Mouse (Mus musculus) G1E (cell line): ENCODE data around the gene Aplf. TPM values are rescaled to one million over a fixed set of nuclear protein-coding genes. Genes with fewer than 3 reads are reported as not detected.

Source experiments
- ATAC-seq: 2 replicates; pipeline ENCODE4 v1.8.0; 2016; ENCODE audit warnings: mild to moderate bottlenecking; ENCODE audit not compliant: insufficient number of reproducible peaks, poor library complexity, low FRiP score, severe bottlenecking; ENCODE audit errors: extremely low read depth
- DNase-seq: peaks from one replicate; pipeline ENCODE4 v3.0.0; 2012; ENCODE audit warnings: low spot score
- H3K27me3 ChIP-seq: 2 replicates; pipeline ENCODE4 v1.6.1; 2012; ENCODE audit warnings: mild to moderate bottlenecking, low read length, inconsistent platforms; ENCODE audit not compliant: insufficient read depth
- H3K36me3 ChIP-seq: replicated peaks from 2 replicates; pipeline ENCODE3; 2012; ENCODE audit warnings: mild to moderate bottlenecking, inconsistent platforms
- H3K4me1 ChIP-seq: 2 replicates; pipeline ENCODE4 v1.6.1; 2012; ENCODE audit warnings: low read depth, low read length, inconsistent platforms, mixed read lengths; ENCODE audit not compliant: insufficient read depth
- H3K4me3 ChIP-seq: 2 replicates; pipeline ENCODE4 v1.5.1; 2012; ENCODE audit warnings: low read depth, mild to moderate bottlenecking, inconsistent platforms, low read length, moderate library complexity, mixed read lengths
- H3K9me3 ChIP-seq: replicated peaks from 2 replicates; pipeline ENCODE4 v1.6.1; 2012; ENCODE audit warnings: inconsistent platforms
- CTCF ChIP-seq: IDR thresholded peaks from 2 replicates; pipeline ENCODE4 v1.5.1; 2012; ENCODE audit warnings: low read depth, low read length, inconsistent platforms, mixed read lengths
- GATA1 ChIP-seq: IDR thresholded peaks from 2 replicates; pipeline ENCODE4 v1.6.1; 2012; ENCODE audit warnings: borderline replicate concordance, low read length, inconsistent platforms, mixed read lengths
- GATA2 ChIP-seq: IDR thresholded peaks from 2 replicates; pipeline ENCODE4 v1.6.1; 2012; ENCODE audit warnings: low read depth, low read length, inconsistent platforms, borderline replicate concordance
- POLR2AphosphoS5 ChIP-seq: IDR thresholded peaks from 2 replicates; pipeline ENCODE4 v1.6.1; 2012; ENCODE audit warnings: low read depth, low read length, inconsistent platforms; ENCODE audit not compliant: insufficient replicate concordance
- TAL1 ChIP-seq: conservative IDR thresholded peaks from 2 replicates; pipeline ENCODE4 v1.6.1; 2012; ENCODE audit warnings: low read depth, low read length, inconsistent platforms, mixed read lengths
- polyA plus RNA-seq: library from polyadenylated mRNA; stranded (reverse); fragments of >175 nt; gene quantifications from 2 replicates; pipeline ENCODE4 v1.2.3, GENCODE M21; 2012
- total RNA-seq, 2 experiments: library from RNA; stranded (forward) in 1 of 2; stranded (reverse) in 1 of 2; fragments of 200-1000 nt in 1 of 2; fragments of >200 nt in 1 of 2; fragmentation: Nextera tagmentation in 1 of 2; gene quantifications; 2 replicates each; pipeline ENCODE4 v1.2.3; 2014 to 2017

Aplf gene
- total and polyA plus RNA-seq, 3 experiments = 23.0 to 111 (median 81.7) TPM

DNA sequence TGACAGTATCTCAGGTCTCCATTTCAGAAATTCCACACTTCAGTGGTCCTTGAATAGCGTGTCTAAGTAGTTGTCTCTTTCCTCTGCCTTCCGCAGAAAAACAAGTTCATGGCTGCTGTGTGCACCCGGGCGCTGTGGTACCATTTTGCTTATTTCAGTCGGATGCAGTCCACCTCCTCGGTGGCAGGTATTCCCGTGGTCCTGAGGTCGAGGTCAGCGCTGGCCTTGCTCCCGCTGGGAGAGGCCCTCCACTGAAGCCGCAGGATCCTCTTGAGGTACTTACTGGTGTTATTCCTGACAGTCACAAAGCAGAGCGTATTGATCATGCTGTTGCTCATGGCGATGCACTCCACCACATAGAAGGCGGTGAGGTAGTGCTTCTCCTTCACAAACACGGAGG, 90.9 kb downstream of the Aplf start:
- H3K4me1 ChIP-seq = peaks cover 48% of the 10 kb centered on the region
- DNase-seq (no peak), ATAC-seq (no peak)
- no peak for TF ChIP-seq GATA2
- TF ChIP-seq POLR2AphosphoS5 = no peak
- no peak for TF ChIP-seq TAL1
- TF ChIP-seq CTCF = no peak
- no peak for TF ChIP-seq GATA1
- no peak overlapping the region for H3K4me3 ChIP-seq
- peaks cover 32% of the 10 kb centered on the region for H3K27me3 ChIP-seq
- no peaks in the 10 kb centered on the region for H3K9me3 ChIP-seq
- H3K36me3 ChIP-seq = peaks cover 16% of the 10 kb centered on the region

Other genes with a start within 250 kb of the Aplf start
- not detected in 2 replicates for gene Bmp10, start 243.2 kb downstream of the Aplf start, total RNA-seq (2014; fragmentation: Nextera tagmentation)
- 0.05 and 0.06 TPM in 2 replicates for gene Bmp10, start 243.2 kb downstream of the Aplf start, total RNA-seq (2017)
- not detected in 2 replicates for gene Bmp10, start 243.2 kb downstream of the Aplf start, polyA plus RNA-seq
- gene Arhgap25, start 138.9 kb downstream of the Aplf start, total RNA-seq (2014; fragmentation: Nextera tagmentation) = 20.3 and 22.8 TPM in 2 replicates
- 36.8 and 40.9 TPM in 2 replicates for gene Arhgap25, start 138.9 kb downstream of the Aplf start, total RNA-seq (2017)
- gene Arhgap25, start 138.9 kb downstream of the Aplf start, polyA plus RNA-seq = 3.1 and 4.8 TPM in 2 replicates
- gene Prokr1, start 81.5 kb downstream of the Aplf start, total RNA-seq (2014; fragmentation: Nextera tagmentation) = 2.6 and 6.3 TPM in 2 replicates
- gene Prokr1, start 81.5 kb downstream of the Aplf start, total RNA-seq (2017) = 1.9 and 3.3 TPM in 2 replicates
- 0.24 and 0.33 TPM in 2 replicates for gene Prokr1, start 81.5 kb downstream of the Aplf start, polyA plus RNA-seq
- 2.3 TPM in 1 of 2 replicates, not detected in the other for gene Efcc1, start 58.7 kb upstream of the Aplf start, total RNA-seq (2014; fragmentation: Nextera tagmentation)
- 0.11 and 0.58 TPM in 2 replicates for gene Efcc1, start 58.7 kb upstream of the Aplf start, total RNA-seq (2017)
- gene Efcc1, start 58.7 kb upstream of the Aplf start, polyA plus RNA-seq = not detected in 2 replicates
- 4.7 and 6.4 TPM in 2 replicates for gene Gp9, start 105.9 kb upstream of the Aplf start, total RNA-seq (2014; fragmentation: Nextera tagmentation)
- 1.6 and 2.2 TPM in 2 replicates for gene Gp9, start 105.9 kb upstream of the Aplf start, total RNA-seq (2017)
- 6.3 and 9.1 TPM in 2 replicates for gene Gp9, start 105.9 kb upstream of the Aplf start, polyA plus RNA-seq
- 20.1 and 34.8 TPM in 2 replicates for gene Rab43, start 140.0 kb upstream of the Aplf start, total RNA-seq (2014; fragmentation: Nextera tagmentation)
- 11.5 and 15.5 TPM in 2 replicates for gene Rab43, start 140.0 kb upstream of the Aplf start, total RNA-seq (2017)
- 30.8 and 62.5 TPM in 2 replicates for gene Rab43, start 140.0 kb upstream of the Aplf start, polyA plus RNA-seq
- 10.5 and 12.1 TPM in 2 replicates for gene Gm45140, start 163.6 kb upstream of the Aplf start, total RNA-seq (2014; fragmentation: Nextera tagmentation)
- 17.5 and 19.5 TPM in 2 replicates for gene Gm45140, start 163.6 kb upstream of the Aplf start, total RNA-seq (2017)
- 9.0 and 13.8 TPM in 2 replicates for gene Gm45140, start 163.6 kb upstream of the Aplf start, polyA plus RNA-seq
- 46.7 and 53.5 TPM in 2 replicates for gene Isy1, start 166.6 kb upstream of the Aplf start, total RNA-seq (2014; fragmentation: Nextera tagmentation)
- gene Isy1, start 166.6 kb upstream of the Aplf start, total RNA-seq (2017) = 62.5 and 65.2 TPM in 2 replicates
- gene Isy1, start 166.6 kb upstream of the Aplf start, polyA plus RNA-seq = 46.2 and 54.9 TPM in 2 replicates
- gene Cnbp, start 178.9 kb upstream of the Aplf start, total RNA-seq (2014; fragmentation: Nextera tagmentation) = 679 and 832 TPM in 2 replicates
- gene Cnbp, start 178.9 kb upstream of the Aplf start, total RNA-seq (2017) = 948 and 1,031 TPM in 2 replicates
- 124 and 135 TPM in 2 replicates for gene Cnbp, start 178.9 kb upstream of the Aplf start, polyA plus RNA-seq
- 53.7 and 61.5 TPM in 2 replicates for gene Copg1, start 215.6 kb upstream of the Aplf start, total RNA-seq (2014; fragmentation: Nextera tagmentation)
- gene Copg1, start 215.6 kb upstream of the Aplf start, total RNA-seq (2017) = 73.3 and 81.9 TPM in 2 replicates
- gene Copg1, start 215.6 kb upstream of the Aplf start, polyA plus RNA-seq = 16.1 and 45.2 TPM in 2 replicates
- gene Hmces, start 241.7 kb upstream of the Aplf start, total RNA-seq (2014; fragmentation: Nextera tagmentation) = 19.8 and 32.3 TPM in 2 replicates
- 31.3 and 31.4 TPM in 2 replicates for gene Hmces, start 241.7 kb upstream of the Aplf start, total RNA-seq (2017)
- 20.0 and 23.7 TPM in 2 replicates for gene Hmces, start 241.7 kb upstream of the Aplf start, polyA plus RNA-seq